Mouse (Mus musculus): Measurements from ENCODE around the gene Cadm4. TPM values are rescaled to one million over a fixed set of nuclear protein-coding genes. Genes with fewer than 3 reads are reported as not detected.

The Cadm4 gene
- total and polyA plus RNA-seq, 2 experiments = 3.5 to 6.5 TPM

- WGBS = 1% methylated on average over 57 of the region's 57 CpGs
- DNase-seq (ENCODE audit: extremely low read depth, low read depth, low spot score) = peak; percentile 98
These were observed 65.0 kb downstream of the Cadm4 start for GRCm38 (mm10) chr7:24546634-24547389.

GRCm38 (mm10) chr7:24547534-24548036 lies 65.8 kb downstream of the Cadm4 start:
- H3K27ac ChIP-seq (replicated peaks; ENCODE audit: insufficient read depth, low read depth, low read length) = no peak overlapping the region
- TF ChIP-seq POLR2A (IDR thresholded peaks at IDR 0.05; ENCODE audit: extremely low read depth, insufficient read depth, low read length) (no peak), CTCF (IDR thresholded peaks at IDR 0.05; ENCODE audit: low read depth, low read length) (no peak)
- no peaks in the 10 kb centered on the region for H3K27me3 ChIP-seq (ENCODE audit: control insufficient read depth, insufficient read depth, low read length)
- H3K4me1 ChIP-seq (ENCODE audit: control insufficient read depth, insufficient read depth, low read length) = peaks cover 22% of the 10 kb centered on the region
- peak overlapping the region; percentile 92 for H3K9ac ChIP-seq (ENCODE audit: low read depth, low read length)
- H3K36me3 ChIP-seq (ENCODE audit: control insufficient read depth, insufficient read depth, low read length) = no peaks in the 10 kb centered on the region
- 33% methylated on average over 13 of the region's 13 CpGs for WGBS
- H3K79me2 ChIP-seq (ENCODE audit: control insufficient read depth, insufficient read depth, low read length) = peaks cover 8% of the 10 kb centered on the region; the same call in 1 of the 2 replicates
- DNase-seq (ENCODE audit: extremely low read depth, low read depth, low spot score) = no peak
- H3K4me3 ChIP-seq (ENCODE audit: insufficient read depth, low read depth, low read length) = peak overlapping the region; percentile 93

More at GRCm38 (mm10) chr7:24546634-24547389, 65.0 kb downstream of the Cadm4 start:
- H3K27me3 ChIP-seq (ENCODE audit: control insufficient read depth, insufficient read depth, low read length) = no peaks in the 10 kb centered on the region
- H3K4me3 ChIP-seq (ENCODE audit: insufficient read depth, low read depth, low read length) = peak overlapping the region; percentile 93
- no peaks in the 10 kb centered on the region for H3K36me3 ChIP-seq (ENCODE audit: control insufficient read depth, insufficient read depth, low read length)
- 0 out of 2 replicates have a peak, but pooled peaks have one; percentile 13 for TF ChIP-seq POLR2A (IDR thresholded peaks at IDR 0.05; ENCODE audit: extremely low read depth, insufficient read depth, low read length)
- TF ChIP-seq CTCF (IDR thresholded peaks at IDR 0.05; ENCODE audit: low read depth, low read length) = no peak
- H3K9ac ChIP-seq (ENCODE audit: low read depth, low read length) = peak overlapping the region; percentile 92
- H3K4me1 ChIP-seq (ENCODE audit: control insufficient read depth, insufficient read depth, low read length) = peaks cover 18% of the 10 kb centered on the region
- H3K79me2 ChIP-seq (ENCODE audit: control insufficient read depth, insufficient read depth, low read length) = peaks cover 8% of the 10 kb centered on the region; the same call in 1 of the 2 replicates
- peak overlapping the region; percentile 47 for H3K27ac ChIP-seq (replicated peaks; ENCODE audit: insufficient read depth, low read depth, low read length)

- peaks cover 21% of the 10 kb centered on the region for H3K4me1 ChIP-seq (ENCODE audit: control insufficient read depth, insufficient read depth, low read length)
- peak overlapping the region; percentile 79 for H3K27ac ChIP-seq (replicated peaks; ENCODE audit: insufficient read depth, low read depth, low read length)
- H3K79me2 ChIP-seq (ENCODE audit: control insufficient read depth, insufficient read depth, low read length) = peaks cover 6% of the 10 kb centered on the region; the same call in 1 of the 2 replicates
- H3K36me3 ChIP-seq (ENCODE audit: control insufficient read depth, insufficient read depth, low read length) = no peaks in the 10 kb centered on the region
- TF ChIP-seq CTCF (IDR thresholded peaks at IDR 0.05; ENCODE audit: low read depth, low read length) (no peak), POLR2A (IDR thresholded peaks at IDR 0.05; ENCODE audit: extremely low read depth, insufficient read depth, low read length) (no peak)
- peak; percentile 99 for DNase-seq (ENCODE audit: extremely low read depth, low read depth, low spot score)
- H3K27me3 ChIP-seq (ENCODE audit: control insufficient read depth, insufficient read depth, low read length) = no peaks in the 10 kb centered on the region
- 24% methylated on average over 12 of the region's 12 CpGs for WGBS
- 0 out of 2 replicates have a peak overlapping the region, but pooled peaks have one; percentile 3 for H3K4me3 ChIP-seq (ENCODE audit: insufficient read depth, low read depth, low read length)
- H3K9ac ChIP-seq (ENCODE audit: low read depth, low read length) = peak overlapping the region; percentile 3; the same call in 1 of the 2 replicates
These were observed 70.3 kb downstream of the Cadm4 start for GRCm38 (mm10) chr7:24551985-24552759.

Other genes with a start within 250 kb of the Cadm4 start
- gene Zfp109, start 244.5 kb upstream of the Cadm4 start, total RNA-seq (2014; rRNA removed) = 3.1 and 3.6 TPM in 2 replicates
- 0.98 and 1.3 TPM in 2 replicates for gene Zfp109, start 244.5 kb upstream of the Cadm4 start, polyA plus RNA-seq (2012; rRNA removed)
- gene Zfp108, start 227.2 kb upstream of the Cadm4 start, total RNA-seq (2014; rRNA removed) = 2.4 and 2.7 TPM in 2 replicates
- 0.38 and 0.61 TPM in 2 replicates for gene Zfp108, start 227.2 kb upstream of the Cadm4 start, polyA plus RNA-seq (2012; rRNA removed)
- gene Zfp93, start 211.6 kb upstream of the Cadm4 start, total RNA-seq (2014; rRNA removed) = 2.9 and 3.6 TPM in 2 replicates
- gene Zfp93, start 211.6 kb upstream of the Cadm4 start, polyA plus RNA-seq (2012; rRNA removed) = 1.3 TPM in 2 replicates
- 0.94 and 1.8 TPM in 2 replicates for gene Zfp61, start 180.8 kb upstream of the Cadm4 start, total RNA-seq (2014; rRNA removed)
- 0.48 and 0.50 TPM in 2 replicates for gene Zfp61, start 180.8 kb upstream of the Cadm4 start, polyA plus RNA-seq (2012; rRNA removed)
- 2.4 and 2.8 TPM in 2 replicates for gene Zfp94, start 165.4 kb upstream of the Cadm4 start, total RNA-seq (2014; rRNA removed)
- gene Zfp94, start 165.4 kb upstream of the Cadm4 start, polyA plus RNA-seq (2012; rRNA removed) = 2.6 and 3.3 TPM in 2 replicates
- not detected in 2 replicates for gene Tescl, start 148.1 kb upstream of the Cadm4 start, total RNA-seq (2014; rRNA removed)
- gene Tescl, start 148.1 kb upstream of the Cadm4 start, polyA plus RNA-seq (2012; rRNA removed) = not detected in 2 replicates
- not detected in 2 replicates for gene Lypd5, start 132.8 kb upstream of the Cadm4 start, total RNA-seq (2014; rRNA removed)
- not detected in 2 replicates for gene Lypd5, start 132.8 kb upstream of the Cadm4 start, polyA plus RNA-seq (2012; rRNA removed)
- gene Kcnn4, start 111.8 kb upstream of the Cadm4 start, total RNA-seq (2014; rRNA removed) = 0.20 and 0.83 TPM in 2 replicates
- gene Kcnn4, start 111.8 kb upstream of the Cadm4 start, polyA plus RNA-seq (2012; rRNA removed) = 0.55 and 0.66 TPM in 2 replicates
- gene Smg9, start 82.4 kb upstream of the Cadm4 start, total RNA-seq (2014; rRNA removed) = 3.7 and 5.0 TPM in 2 replicates
- gene Smg9, start 82.4 kb upstream of the Cadm4 start, polyA plus RNA-seq (2012; rRNA removed) = 11.7 and 17.8 TPM in 2 replicates
- gene Irgc1, start 29.7 kb upstream of the Cadm4 start, total RNA-seq (2014; rRNA removed) = not detected in 2 replicates
- 0.20 TPM in 1 of 2 replicates, not detected in the other for gene Irgc1, start 29.7 kb upstream of the Cadm4 start, polyA plus RNA-seq (2012; rRNA removed)
- 0.18 and 1.1 TPM in 2 replicates for gene Plaur, start 19.5 kb upstream of the Cadm4 start, total RNA-seq (2014; rRNA removed)
- gene Plaur, start 19.5 kb upstream of the Cadm4 start, polyA plus RNA-seq (2012; rRNA removed) = 0.22 and 0.97 TPM in 2 replicates
- gene Zfp428, start 25.0 kb downstream of the Cadm4 start, total RNA-seq (2014; rRNA removed) = 1.4 TPM in 2 replicates
- gene Zfp428, start 25.0 kb downstream of the Cadm4 start, polyA plus RNA-seq (2012; rRNA removed) = 2.3 and 3.3 TPM in 2 replicates
- not detected in 2 replicates for gene AC161166.1, start 30.4 kb downstream of the Cadm4 start, total RNA-seq (2014; rRNA removed)
- not detected in 2 replicates for gene AC161166.1, start 30.4 kb downstream of the Cadm4 start, polyA plus RNA-seq (2012; rRNA removed)
- 3.0 and 4.8 TPM in 2 replicates for gene Irgq, start 48.7 kb downstream of the Cadm4 start, total RNA-seq (2014; rRNA removed)
- 12.5 and 14.0 TPM in 2 replicates for gene Irgq, start 48.7 kb downstream of the Cadm4 start, polyA plus RNA-seq (2012; rRNA removed)
- gene Pinlyp, start 64.1 kb downstream of the Cadm4 start, total RNA-seq (2014; rRNA removed) = not detected in 2 replicates
- gene Pinlyp, start 64.1 kb downstream of the Cadm4 start, polyA plus RNA-seq (2012; rRNA removed) = not detected in 2 replicates
- gene Xrcc1, start 64.3 kb downstream of the Cadm4 start, total RNA-seq (2014; rRNA removed) = 4.8 and 7.4 TPM in 2 replicates
- 12.6 and 17.1 TPM in 2 replicates for gene Xrcc1, start 64.3 kb downstream of the Cadm4 start, polyA plus RNA-seq (2012; rRNA removed)
- gene Ethe1, start 105.5 kb downstream of the Cadm4 start, total RNA-seq (2014; rRNA removed) = 71.1 and 91.4 TPM in 2 replicates
- gene Ethe1, start 105.5 kb downstream of the Cadm4 start, polyA plus RNA-seq (2012; rRNA removed) = 227 and 244 TPM in 2 replicates
- not detected in 2 replicates for gene Zfp575, start 105.6 kb downstream of the Cadm4 start, total RNA-seq (2014; rRNA removed)
- gene Zfp575, start 105.6 kb downstream of the Cadm4 start, polyA plus RNA-seq (2012; rRNA removed) = 0.02 TPM in 1 of 2 replicates, not detected in the other
- gene Phldb3, start 128.7 kb downstream of the Cadm4 start, total RNA-seq (2014; rRNA removed) = 1.4 and 1.5 TPM in 2 replicates
- 3.4 and 3.5 TPM in 2 replicates for gene Phldb3, start 128.7 kb downstream of the Cadm4 start, polyA plus RNA-seq (2012; rRNA removed)
- not detected in 2 replicates for gene Lypd3, start 154.5 kb downstream of the Cadm4 start, total RNA-seq (2014; rRNA removed)
- not detected in 2 replicates for gene Lypd3, start 154.5 kb downstream of the Cadm4 start, polyA plus RNA-seq (2012; rRNA removed)
- gene Tex101, start 194.7 kb downstream of the Cadm4 start, total RNA-seq (2014; rRNA removed) = not detected in 2 replicates
- not detected in 2 replicates for gene Tex101, start 194.7 kb downstream of the Cadm4 start, polyA plus RNA-seq (2012; rRNA removed)
- gene BC049730, start 227.2 kb downstream of the Cadm4 start, total RNA-seq (2014; rRNA removed) = not detected in 2 replicates
- not detected in 2 replicates for gene BC049730, start 227.2 kb downstream of the Cadm4 start, polyA plus RNA-seq (2012; rRNA removed)
- gene Gm4763, start 244.9 kb downstream of the Cadm4 start, total RNA-seq (2014; rRNA removed) = not detected in 2 replicates
- not detected in 2 replicates for gene Gm4763, start 244.9 kb downstream of the Cadm4 start, polyA plus RNA-seq (2012; rRNA removed)

All from liver, adult 2 months (tissue).